Mouse (Mus musculus): ENCODE data around the gene Hoxc8.
A peak's percentile ranks its signal among the peaks of the same experiment; 100 is the strongest.

GRCm38 (mm10) chr15:102955833-102956640, 34.4 kb upstream of the Hoxc8 start:
- TF ChIP-seq CTCF (IDR thresholded peaks at IDR 0.05; ENCODE audit: control insufficient read depth, insufficient read depth, insufficient read length) (no peak), MAX (IDR thresholded peaks at IDR 0.05) (peak; percentile 87), MYOG (IDR thresholded peaks at IDR 0.05; ENCODE audit: control insufficient read depth, extremely low read depth, insufficient read length) (no peak), FOSL1 (IDR thresholded peaks at IDR 0.05; ENCODE audit: insufficient read depth, low read length, poor library complexity, severe bottlenecking) (no peak), CEBPB (IDR thresholded peaks at IDR 0.05; ENCODE audit: low read depth) (no peak)
